Mouse (Mus musculus) bone marrow, adult 2 months (tissue): ENCODE measurements at regions not wholly inside any gene's neighbourhood (a gene's known extent, or its start where the extent isn't known, plus 50 kb on each side); places are given as distances from the start of the nearest gene placed in this dataset.

Experiments
- CTCF ChIP-seq: fragments of 200-500 bp; IDR thresholded peaks from 2 replicates; pipeline ENCODE4 v1.5.1; 2011; ENCODE audit warnings: low read length, control low read depth; ENCODE audit not compliant: control insufficient read depth, insufficient read depth
- POLR2A ChIP-seq: fragments of 200-500 bp; IDR thresholded peaks from 2 replicates; pipeline ENCODE4 v1.6.1; 2011; ENCODE audit warnings: low read depth, mild to moderate bottlenecking, control low read depth, low read length, borderline replicate concordance; ENCODE audit not compliant: control insufficient read depth

DNA sequence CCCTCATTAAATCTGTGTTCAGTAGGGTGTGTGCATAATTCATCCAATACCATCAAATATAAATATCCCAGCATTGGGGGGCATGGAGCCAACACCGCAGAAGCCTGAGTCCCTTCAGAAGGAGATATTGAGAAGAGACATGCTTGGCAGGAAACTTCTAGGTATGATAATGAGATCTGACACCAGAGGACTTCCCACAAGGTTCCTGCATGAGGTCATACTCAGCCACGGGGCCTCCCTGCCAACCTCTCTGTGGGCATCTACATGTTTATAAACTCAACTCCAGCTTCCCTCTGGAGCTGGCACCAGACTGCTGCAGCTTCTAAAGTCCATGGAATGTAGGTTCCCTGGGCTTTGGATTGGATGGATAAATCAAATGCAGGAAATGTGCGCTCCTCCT is 587.4 kb upstream of the Kdm8 start:
- TF ChIP-seq CTCF, result no peak
- no peak for TF ChIP-seq POLR2A
